Comparison of ENCODE assay signal across 3 mouse cellular contexts in the genomic region with DNA sequence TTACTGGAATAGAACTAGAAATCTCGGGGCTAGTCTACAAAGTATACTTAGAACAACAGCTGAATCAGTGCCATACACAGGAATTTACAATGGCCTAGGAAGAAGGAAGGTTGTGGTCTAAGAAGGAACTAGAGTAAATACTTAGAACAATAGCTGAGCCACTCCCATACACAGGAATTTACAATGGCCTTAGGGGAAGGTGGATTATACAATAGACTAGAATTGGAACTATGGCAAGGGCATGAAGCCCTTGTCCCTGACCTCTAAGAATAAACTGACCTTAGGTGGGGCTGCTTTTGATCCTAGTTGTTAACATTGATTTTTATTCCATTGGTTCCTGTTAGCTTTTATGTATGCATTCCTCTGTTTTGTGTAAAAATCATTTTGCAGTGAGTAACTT.
DNase-seq lines count a peak whose midpoint lies in the region.

No protein-coding gene starts in this region.

- DNase-seq in ES-CJ7 (ENCODE audit: low read depth, low spot score): peak; percentile 43
- peak; percentile 80 for DNase-seq in R1 (ENCODE audit: low read depth, low spot score)
- DNase-seq in ZHBTc4 (ENCODE audit: low read depth, low spot score): peak; percentile 65
